Mouse (Mus musculus): Measurements from ENCODE around the gene Psme2. TPM values are rescaled to one million over a fixed set of nuclear protein-coding genes. Genes with fewer than 3 reads are reported as not detected.
A peak's percentile ranks its signal among the peaks of the same experiment; 100 is the strongest.

Psme2 gene
- total and polyA plus RNA-seq, 3 experiments, result 467 to 757 (median 684) TPM

DNA sequence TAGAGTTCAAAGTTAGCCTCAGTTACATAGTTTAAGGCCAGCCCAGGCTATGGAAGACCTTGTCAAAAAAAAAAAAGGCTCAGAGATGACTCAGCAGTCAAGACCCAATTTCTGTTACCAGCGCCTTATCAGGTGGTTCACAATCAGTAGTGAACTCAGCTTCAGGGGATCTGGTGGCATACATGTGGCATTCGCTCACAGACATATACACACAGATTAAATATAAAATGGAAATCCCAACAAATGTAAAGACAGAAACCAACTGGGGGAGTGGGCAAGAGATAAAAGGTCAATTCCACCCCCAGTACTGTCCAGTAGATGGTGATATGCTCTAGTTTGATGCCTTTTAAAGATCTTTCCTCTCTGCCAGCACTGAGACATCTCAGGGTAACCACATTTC is 4.8 kb downstream of the Psme2 start:
- H3K27me3 ChIP-seq (replicated peaks), result no peaks in the 10 kb centered on the region
- peaks cover 24 to 52% of the 10 kb centered on the region in 2 experiments for H3K36me3 ChIP-seq (replicated peaks in 1 of 2; ENCODE audit: control insufficient read depth in 1 of 2, insufficient read depth in 1 of 2, low read length in 1 of 2)
- peaks cover 8 to 57% of the 10 kb centered on the region in 2 experiments for H3K4me1 ChIP-seq (ENCODE audit: control insufficient read depth in 1 of 2, insufficient read depth in 2 of 2)
- dilution Hi-C loops (cut with MboI; ENCODE audit: extremely low pct_ligation_motif_present, extremely low pct_unique_long_range_greater_than_20kb, low sequenced_read_pairs), result no loop called here
- H3K27ac ChIP-seq (ENCODE audit: insufficient read depth, low read depth), result peak overlapping the region; percentile 83
- DNase-seq (ENCODE audit: extremely low read depth), result no peak
- in situ Hi-C loops (cut with MboI; ENCODE audit: low pct_ligation_motif_present, low pct_unique_long_range_greater_than_20kb, low sequenced_read_pairs), result no loop called here
- H3K9me3 ChIP-seq (replicated peaks; ENCODE audit: low read length), result no peaks in the 10 kb centered on the region
- TF ChIP-seq MAZ (IDR thresholded peaks at IDR 0.05; ENCODE audit: low read depth, low read length) (no peak), SMC3 (IDR thresholded peaks at IDR 0.05; ENCODE audit: low read depth, low read length) (peak; percentile 19; the same call in 1 of the 2 replicates), TBP (conservative IDR thresholded peaks at IDR 0.05; ENCODE audit: low read depth, low read length) (no peak), POLR2AphosphoS2 (IDR thresholded peaks at IDR 0.05; ENCODE audit: low read depth, low read length) (no peak), CHD2 (IDR thresholded peaks at IDR 0.05; ENCODE audit: low read length) (no peak), JUND (conservative IDR thresholded peaks at IDR 0.05; ENCODE audit: low read depth, low read length) (no peak), ZMIZ1 (IDR thresholded peaks at IDR 0.05; ENCODE audit: low read depth, low read length) (no peak), ETS1 (conservative IDR thresholded peaks at IDR 0.05; ENCODE audit: low read depth, low read length) (no peak), RAD21 (IDR thresholded peaks at IDR 0.05; ENCODE audit: low read depth, low read length) (peak; percentile 43), GABPA (IDR thresholded peaks at IDR 0.05; ENCODE audit: insufficient replicate concordance, low read depth, low read length) (no peak), SIN3A (IDR thresholded peaks at IDR 0.05; ENCODE audit: low read length) (no peak), USF1 (IDR thresholded peaks at IDR 0.05; ENCODE audit: low read depth, low read length) (no peak), ZC3H11A (IDR thresholded peaks at IDR 0.05; ENCODE audit: low read depth, low read length) (no peak), ZKSCAN1 (IDR thresholded peaks at IDR 0.05; ENCODE audit: borderline replicate concordance, low read depth, low read length) (no peak), BHLHE40 (IDR thresholded peaks at IDR 0.05; ENCODE audit: low read depth, low read length) (no peak), KAT2A (IDR thresholded peaks at IDR 0.05; ENCODE audit: insufficient replicate concordance, low read length) (no peak), HCFC1 (IDR thresholded peaks at IDR 0.05; ENCODE audit: low read depth, low read length) (no peak), MYC (IDR thresholded peaks at IDR 0.05; ENCODE audit: low read depth, low read length) (peak; percentile 41; the same call in 1 of the 2 replicates), PAX5 (IDR thresholded peaks at IDR 0.05; ENCODE audit: low read length) (no peak), E2F4 (IDR thresholded peaks at IDR 0.05; ENCODE audit: insufficient replicate concordance, low read depth, low read length) (no peak), EP300 (IDR thresholded peaks at IDR 0.05; ENCODE audit: low read length) (no peak), POLR2A (IDR thresholded peaks at IDR 0.05; ENCODE audit: low read depth, low read length) (0 out of 2 replicates have a peak, but pooled peaks have one; percentile 19), RCOR1 (conservative IDR thresholded peaks at IDR 0.05; ENCODE audit: low read depth, low read length) (no peak), USF2 (conservative IDR thresholded peaks at IDR 0.05; ENCODE audit: low read depth, low read length) (no peak), MEF2A (IDR thresholded peaks at IDR 0.05; ENCODE audit: borderline replicate concordance, low read depth, low read length) (no peak), NRF1 (IDR thresholded peaks at IDR 0.05; ENCODE audit: low read depth, low read length) (no peak), TCF12 (IDR thresholded peaks at IDR 0.05; ENCODE audit: low read depth, low read length) (no peak), JUN (IDR thresholded peaks at IDR 0.05; ENCODE audit: insufficient read depth, low read depth, low read length) (no peak), IRF4 (IDR thresholded peaks at IDR 0.05; ENCODE audit: low read depth, low read length) (no peak), ELF1 (IDR thresholded peaks at IDR 0.05; ENCODE audit: low read depth, low read length) (no peak), MXI1 (IDR thresholded peaks at IDR 0.05; ENCODE audit: low read depth, low read length) (no peak), CHD1 (IDR thresholded peaks at IDR 0.05; ENCODE audit: low read depth, low read length) (no peak), UBTF (IDR thresholded peaks at IDR 0.05; ENCODE audit: low read depth, low read length) (no peak), ZNF384 (IDR thresholded peaks at IDR 0.05; ENCODE audit: low read depth, low read length) (peak; percentile 82), MAX (IDR thresholded peaks at IDR 0.05; ENCODE audit: low read length) (no peak), CTCF (conservative IDR thresholded peaks at IDR 0.05 in 1 of 2, IDR thresholded peaks at IDR 0.05 in 1 of 2; ENCODE audit: low read depth in 2 of 2, low read length in 2 of 2) (peak in 1 of 2 experiments; percentile 59; a peak in 2 of 4 replicates), NELFE (IDR thresholded peaks at IDR 0.05; ENCODE audit: low read depth, low read length) (no peak), MAFK (IDR thresholded peaks at IDR 0.05; ENCODE audit: insufficient replicate concordance, low read length) (peak; percentile 69; the same call in 1 of the 2 replicates)
- H3K4me3 ChIP-seq (replicated peaks in 1 of 3; ENCODE audit: low read depth in 2 of 3, low read length in 2 of 3, poor library complexity in 1 of 3), result no peak overlapping the region
- no peak overlapping the region for H3K4me2 ChIP-seq (ENCODE audit: insufficient read depth, low read depth, poor library complexity, severe bottlenecking)
- H3K79me2 ChIP-seq (replicated peaks; ENCODE audit: control insufficient read depth, extremely low read depth, insufficient read depth, poor library complexity, severe bottlenecking), result peaks cover 23% of the 10 kb centered on the region
- no peak overlapping the region for H3K9ac ChIP-seq (ENCODE audit: insufficient read depth, low read depth)
